Mouse (Mus musculus) T-cell, adult 2 months (primary cell): ENCODE measurements around the gene Gm37419.

ENCODE experiments used
- DNase-seq: peaks from one replicate; pipeline ENCODE4 v3.0.0; 2022; ENCODE audit warnings: low spot score

Gm37419 gene

GRCm38 (mm10) chr16:23988466-23989208 is at the start of gene Gm37419, which contains the start of gene Bcl6:
Gene Gm37419 (plus strand): TSS chr16:23988482.
Gene Bcl6 (minus strand): TSS chr16:23988852.
- DNase-seq = peak; percentile 90

GRCm38 (mm10) chr16:23944801-23945200 is 43.5 kb upstream of the Gm37419 start:
- no peak for DNase-seq

GRCm38 (mm10) chr16:23947654-23948053 is 40.6 kb upstream of the Gm37419 start:
- no peak for DNase-seq

DNA sequence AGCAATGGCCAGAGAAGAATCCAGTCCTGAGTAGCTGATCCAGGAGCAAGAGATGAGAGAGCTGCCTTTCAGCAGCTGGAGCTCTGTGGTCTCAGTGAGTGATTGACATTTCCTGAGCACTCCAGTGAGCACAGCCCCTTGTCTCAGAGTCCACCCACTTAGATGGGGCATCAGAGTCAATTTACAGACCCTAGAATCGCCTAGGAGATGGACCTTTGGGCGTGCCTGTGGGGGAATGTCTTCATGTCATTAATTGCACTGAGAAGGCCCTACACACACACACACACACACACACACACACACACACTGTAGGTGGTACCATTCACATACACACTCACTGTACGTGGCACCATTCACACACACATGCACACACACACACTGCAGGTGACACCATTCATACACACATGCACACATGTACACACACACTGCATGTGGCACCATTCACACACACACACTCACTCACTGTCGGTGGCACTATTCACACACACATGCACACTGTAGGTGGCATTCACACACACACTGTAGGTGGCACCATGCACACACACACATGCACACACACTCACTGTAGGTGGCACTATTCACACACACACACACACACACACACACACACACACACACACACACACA is 36.1 kb upstream of the Gm37419 start:
- no peak for DNase-seq

- DNase-seq = no peak
Measured at GRCm38 (mm10) chr16:23953189-23953958, 34.9 kb upstream of the Gm37419 start.

- no peak for DNase-seq
Measured at GRCm38 (mm10) chr16:23953959-23954260, 34.4 kb upstream of the Gm37419 start.

GRCm38 (mm10) chr16:23958938-23959337 is 29.3 kb upstream of the Gm37419 start:
- no peak for DNase-seq

DNA sequence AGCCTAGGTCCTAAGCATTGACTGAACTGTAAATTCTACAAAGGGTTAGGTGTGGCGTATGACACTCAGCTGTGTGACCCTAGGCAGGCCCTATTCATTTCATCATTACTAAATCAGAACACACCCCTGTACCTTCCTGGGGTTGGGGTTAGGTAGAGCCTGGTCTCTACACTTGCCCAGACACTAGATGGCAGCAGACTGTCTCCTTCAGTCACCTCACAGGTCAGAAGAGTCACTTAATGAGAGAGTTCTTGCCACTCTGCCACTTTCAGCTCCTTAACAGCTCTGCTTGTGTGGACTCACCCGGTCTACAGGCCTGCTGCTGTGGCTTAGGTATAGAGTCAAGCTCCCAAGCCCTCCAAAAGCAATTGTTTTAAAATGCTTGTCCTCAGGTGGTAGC is 25.9 kb upstream of the Gm37419 start:
- peak; percentile 37 for DNase-seq

DNA sequence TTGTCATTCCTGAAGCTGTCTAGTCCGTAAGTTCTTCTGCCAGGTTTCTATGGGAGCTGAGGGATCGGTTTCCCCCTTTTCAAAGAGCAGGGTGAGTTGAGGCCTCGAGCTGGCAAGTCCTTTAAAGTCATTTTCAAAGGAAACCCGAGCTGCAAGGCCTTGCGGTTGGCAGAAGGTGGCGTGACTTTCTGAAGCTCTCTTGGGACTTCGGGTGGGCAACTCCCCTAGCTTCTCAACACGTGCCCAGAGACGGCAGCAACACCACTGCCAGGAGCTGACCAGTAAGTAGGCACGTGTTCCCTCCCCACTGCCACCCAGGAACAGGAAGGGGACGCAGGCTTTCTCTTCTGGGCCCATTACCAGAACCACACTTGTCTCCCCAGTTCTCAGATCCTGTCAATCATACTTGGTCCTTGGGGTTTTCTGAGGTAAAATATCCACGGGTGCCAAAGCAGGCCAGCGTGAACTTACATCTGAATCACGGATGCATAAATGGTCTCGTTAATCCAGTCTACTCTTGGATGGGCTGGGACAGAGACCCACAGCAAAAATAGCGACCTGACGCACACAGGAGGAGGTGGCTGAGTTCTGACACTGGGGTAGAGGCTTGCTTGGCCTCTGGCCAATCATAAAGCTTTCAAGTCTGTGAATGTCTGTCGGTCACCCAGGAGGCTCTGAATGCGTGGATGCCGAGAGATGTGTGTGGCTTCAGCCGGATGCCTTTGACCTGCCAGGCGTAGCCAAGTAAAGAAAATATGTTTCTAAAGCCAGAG is 24.2 kb upstream of the Gm37419 start:
- DNase-seq = no peak

GRCm38 (mm10) chr16:23964706-23965367 is 23.4 kb upstream of the Gm37419 start:
- DNase-seq = no peak

DNA sequence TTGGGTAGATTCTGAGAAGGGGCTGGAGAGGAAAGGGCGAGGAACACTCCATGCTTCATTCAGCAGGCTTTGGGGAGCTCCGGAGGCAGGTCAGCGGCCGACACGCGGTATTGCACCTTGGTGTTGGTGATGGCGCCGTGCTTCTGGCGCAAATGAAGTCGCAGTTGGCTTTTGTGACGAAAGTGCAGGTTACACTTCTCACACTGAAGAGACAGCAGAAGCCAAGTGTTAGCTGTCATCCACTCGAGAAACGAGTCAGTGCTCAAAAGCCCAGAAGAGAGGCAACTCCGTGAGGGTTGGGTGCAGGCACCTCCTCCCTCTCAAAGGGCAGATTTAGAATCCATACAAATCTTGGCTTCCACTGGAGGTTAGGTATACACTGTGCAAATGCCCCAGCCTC is 22.2 kb upstream of the Gm37419 start:
- DNase-seq = no peak

DNA sequence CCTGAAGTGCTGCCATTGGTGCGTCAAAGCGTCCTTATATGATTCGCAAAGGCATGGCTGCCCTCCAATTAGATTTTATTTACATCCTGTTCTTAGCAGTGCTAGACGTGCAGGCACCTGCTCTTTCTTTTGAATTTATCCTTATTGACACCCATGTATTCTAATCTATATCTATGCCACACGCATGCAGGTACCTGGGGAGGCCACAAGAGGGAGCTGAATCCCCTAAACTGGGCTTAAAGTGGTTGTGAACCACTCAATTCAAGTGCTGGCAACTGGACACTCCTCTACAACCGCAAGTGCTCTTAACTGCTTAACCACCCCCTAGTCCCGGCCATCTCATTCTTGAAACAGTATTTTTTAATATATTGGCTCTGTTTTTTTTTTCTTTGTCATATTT is 21.0 kb upstream of the Gm37419 start:
- peak; percentile 12 for DNase-seq

DNA sequence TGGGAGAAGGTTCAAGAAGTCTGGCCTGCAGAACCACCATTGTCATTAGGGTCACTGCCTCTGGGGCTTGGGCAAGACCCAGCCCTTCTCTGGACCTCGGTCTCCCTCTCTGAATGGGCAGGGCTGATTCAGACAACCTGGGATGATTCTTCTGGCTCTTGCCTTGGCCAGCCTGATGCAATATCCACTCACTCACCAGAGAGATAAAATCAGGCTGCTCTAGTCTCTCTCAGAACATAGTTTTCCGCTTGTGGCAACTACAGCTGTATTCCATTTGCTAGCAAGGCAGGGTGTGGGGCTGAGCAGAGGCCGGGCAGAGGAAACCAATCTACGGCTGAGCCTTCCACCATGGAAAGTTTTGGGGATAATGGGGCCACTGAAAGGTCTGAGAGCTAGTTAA is 19.4 kb upstream of the Gm37419 start:
- DNase-seq = no peak

DNA sequence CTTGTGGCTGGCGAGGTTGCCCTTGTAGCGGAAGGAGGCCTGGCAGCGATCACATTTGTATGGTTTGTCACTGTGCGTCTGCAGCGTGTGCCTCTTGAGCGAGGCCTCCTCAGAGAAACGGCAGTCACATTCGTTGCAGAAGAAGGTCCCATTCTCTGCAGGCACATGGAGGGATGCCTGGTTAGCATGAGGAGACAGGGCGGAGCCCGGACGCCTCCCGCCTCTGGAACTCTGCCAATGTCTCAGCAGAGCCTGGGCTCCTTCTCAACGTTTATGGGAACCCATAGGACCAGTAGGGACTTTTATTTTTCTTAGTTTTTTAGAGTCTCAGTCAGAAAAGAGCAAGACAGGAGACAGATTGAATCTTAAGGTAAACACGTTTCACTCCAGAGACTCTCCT is 18.4 kb upstream of the Gm37419 start:
- no peak for DNase-seq

DNA sequence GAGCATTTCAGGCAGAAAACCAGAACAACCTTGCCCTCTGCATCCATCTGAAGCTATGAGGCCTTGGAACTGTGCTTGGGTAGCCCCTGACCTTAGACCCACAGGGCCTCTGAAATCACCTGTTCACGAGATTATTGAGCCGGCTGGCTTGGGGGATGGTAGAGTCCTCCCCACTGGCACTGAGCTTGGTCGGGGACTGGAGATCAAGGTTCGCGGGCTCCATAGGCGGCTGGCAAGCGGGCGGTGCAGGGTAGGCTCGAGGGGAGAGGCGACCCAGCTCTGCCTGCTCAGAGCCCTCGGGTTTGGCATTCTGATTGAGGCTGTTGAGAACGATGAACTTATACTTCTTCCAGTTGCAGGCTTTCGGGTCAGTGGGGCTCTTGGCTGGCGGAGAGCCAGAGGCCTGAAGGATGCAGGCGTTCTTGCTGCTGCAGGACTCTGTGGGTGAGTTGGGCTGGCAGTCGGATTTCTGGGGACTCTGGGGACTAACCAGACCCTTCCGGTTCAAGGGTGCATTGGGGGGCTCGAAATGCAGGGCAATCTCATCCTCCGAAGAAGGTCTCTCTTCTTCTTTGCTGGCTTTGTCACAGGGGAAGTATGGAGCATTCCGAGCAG is 16.0 kb upstream of the Gm37419 start:
- no peak for DNase-seq

GRCm38 (mm10) chr16:23972901-23973300 is 15.4 kb upstream of the Gm37419 start:
- DNase-seq = no peak

- no peak for DNase-seq
Measured at GRCm38 (mm10) chr16:23973635-23974367, 14.5 kb upstream of the Gm37419 start.

DNA sequence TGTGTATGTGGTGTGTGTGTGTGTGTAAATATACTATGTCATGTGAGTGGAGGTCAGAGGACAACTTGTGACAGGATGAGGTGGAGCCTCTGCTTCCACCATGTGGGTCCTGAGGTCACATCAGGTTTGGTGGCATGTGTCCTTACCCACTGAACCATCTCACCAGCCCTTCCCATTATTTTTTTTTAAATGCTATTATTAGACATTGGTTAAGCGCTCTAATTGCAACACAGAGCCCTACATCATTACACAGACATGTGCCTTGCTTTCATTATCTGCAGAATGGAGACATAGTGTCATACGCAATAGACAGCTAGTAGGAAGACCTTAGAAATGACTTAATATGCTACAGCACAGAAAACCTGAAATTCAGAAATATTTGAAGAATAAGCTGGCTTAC is 12.1 kb upstream of the Gm37419 start:
- no peak for DNase-seq

GRCm38 (mm10) chr16:23977732-23978131 is 10.6 kb upstream of the Gm37419 start:
- no peak for DNase-seq

- DNase-seq = no peak
Measured at GRCm38 (mm10) chr16:23978495-23978894, 9.8 kb upstream of the Gm37419 start.

DNA sequence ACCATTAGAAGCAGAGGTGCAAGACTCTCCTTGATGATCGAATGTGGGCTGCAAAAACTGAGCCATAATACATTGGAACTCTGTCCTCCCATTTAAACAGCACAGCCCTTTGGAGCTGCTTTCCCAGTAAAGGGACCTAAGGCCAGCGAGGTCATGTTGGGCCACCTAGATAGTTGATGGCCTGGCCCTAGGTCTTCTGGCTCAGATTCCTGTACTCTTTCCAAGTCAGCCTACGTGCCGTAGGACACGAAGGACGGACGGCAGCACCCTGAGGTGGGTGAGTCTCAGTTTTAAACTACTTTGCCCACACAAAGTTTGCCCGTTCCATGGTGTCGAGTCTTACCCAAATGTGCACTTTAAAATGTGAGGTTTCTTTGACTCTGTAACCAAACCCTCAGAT is 8.8 kb upstream of the Gm37419 start:
- DNase-seq = no peak
